Mouse (Mus musculus): Measurements from ENCODE around the gene Sppl2b.
A peak's percentile ranks its signal among the peaks of the same experiment; 100 is the strongest.

The Sppl2b gene

GRCm38 (mm10) chr10:80897861-80898510 lies 42.9 kb downstream of the Sppl2b start:
- no peak for DNase-seq (ENCODE audit: low spot score)

DNA sequence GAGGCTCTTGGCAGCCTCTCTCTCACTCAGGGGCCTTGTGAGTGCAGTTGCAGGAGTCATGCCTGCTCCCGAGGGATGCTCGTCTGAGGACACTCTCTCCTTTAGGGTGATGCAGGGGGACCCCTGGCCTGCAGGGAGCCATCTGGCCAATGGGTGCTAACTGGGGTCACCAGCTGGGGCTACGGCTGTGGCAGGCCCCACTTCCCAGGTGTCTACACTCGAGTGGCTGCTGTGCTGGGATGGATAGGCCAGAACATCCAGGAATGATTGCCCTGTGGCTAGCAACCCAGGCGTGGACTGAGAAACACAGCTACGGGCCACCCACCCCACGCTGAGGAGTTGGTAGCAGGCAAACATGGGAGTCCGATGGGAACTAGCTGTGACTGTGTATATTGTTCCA lies 44.0 kb downstream of the Sppl2b start:
- DNase-seq (ENCODE audit: low spot score), result no peak

- DNase-seq (ENCODE audit: low spot score), result no peak
Observed at GRCm38 (mm10) chr10:80899591-80900317, 44.7 kb downstream of the Sppl2b start.

DNA sequence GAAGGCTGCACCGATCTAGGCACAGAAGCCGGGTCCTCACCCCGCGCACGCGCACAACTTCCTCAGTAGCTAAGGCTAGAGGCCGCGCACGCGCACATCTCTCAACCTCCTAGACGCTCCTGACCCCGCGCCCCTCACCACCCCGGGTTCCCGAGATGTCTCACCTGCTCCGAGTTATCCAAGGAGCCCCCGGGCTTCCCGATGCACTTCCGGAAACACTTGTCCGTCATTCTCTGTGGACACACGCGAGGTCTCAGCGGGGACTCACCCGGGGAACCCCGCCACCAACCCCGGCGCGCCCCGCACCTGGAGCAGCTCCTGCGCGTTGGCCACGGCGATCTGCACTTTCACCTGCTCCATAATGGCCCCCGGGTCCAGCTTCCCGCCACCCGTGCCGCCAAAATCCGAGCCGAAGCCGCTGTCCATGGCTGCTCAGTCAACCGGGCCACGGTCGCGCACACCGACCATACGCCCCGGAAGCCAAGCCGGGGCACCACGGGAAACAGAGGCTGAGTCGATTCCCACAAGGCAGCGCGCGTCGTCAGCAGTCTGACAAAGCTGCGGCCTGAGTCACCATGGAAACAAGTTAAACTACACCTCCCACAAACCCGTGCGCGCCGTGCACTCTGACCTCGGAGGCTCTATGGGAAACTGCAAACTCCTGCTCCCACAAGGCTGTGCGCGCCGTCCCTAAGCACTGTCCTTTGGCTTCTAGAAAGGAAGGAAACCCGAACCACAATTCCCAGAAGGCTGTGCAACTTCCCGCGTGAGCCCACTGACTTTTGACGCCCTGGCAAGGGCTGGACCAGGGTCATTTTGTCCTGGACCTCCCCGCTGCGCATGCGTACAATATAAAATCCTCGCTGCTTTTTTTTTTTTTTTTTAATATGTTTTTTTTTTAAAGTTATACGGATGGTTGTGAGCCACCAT lies 45.5 kb downstream of the Sppl2b start, which contains the start of gene Timm13:
TSS of gene Timm13 (minus strand) at position 652 of the 930 bp plus-strand sequence.
- peak; percentile 88 for DNase-seq (ENCODE audit: low spot score)

DNA sequence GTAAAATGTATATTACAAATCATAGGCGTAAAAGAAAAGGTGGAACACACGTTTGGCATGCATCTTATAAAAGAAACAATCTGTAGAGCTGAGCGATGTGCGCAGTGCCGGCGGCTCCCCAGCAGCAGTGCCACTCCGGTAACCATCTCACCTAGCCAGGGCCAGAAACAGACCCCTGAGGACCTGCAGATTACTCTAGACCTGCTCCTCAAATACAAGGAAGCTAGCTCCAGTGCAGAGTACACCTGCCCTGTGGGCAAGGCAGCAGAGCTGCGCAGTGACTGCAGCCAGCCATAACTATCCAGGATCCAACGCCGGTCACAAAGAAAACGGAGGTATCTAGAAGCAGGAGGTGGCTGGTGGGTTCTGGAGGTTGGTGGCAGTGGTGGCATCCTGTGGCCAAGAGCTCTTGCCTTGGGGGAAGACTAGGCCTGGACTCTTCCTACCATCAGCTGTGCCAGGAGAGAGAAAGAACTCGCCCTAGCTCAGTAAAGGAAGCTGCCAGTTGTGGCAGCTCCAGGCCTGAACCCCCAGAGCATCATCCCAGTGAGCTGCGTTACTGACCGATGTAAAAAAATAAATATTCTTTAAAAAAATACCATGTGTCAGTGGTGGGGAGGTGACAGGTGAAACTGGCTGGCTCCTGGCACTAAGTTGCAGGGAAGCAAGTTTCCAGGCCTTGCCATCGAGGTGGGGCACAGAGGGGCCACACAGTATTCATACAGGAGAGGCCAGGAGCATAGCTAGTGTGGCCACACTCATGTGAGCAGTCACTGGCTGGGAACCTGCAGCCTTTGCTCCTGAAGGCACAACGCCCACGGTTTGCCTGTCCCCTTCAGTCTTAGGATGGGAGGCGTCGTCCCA lies 46.6 kb downstream of the Sppl2b start:
- no peak for DNase-seq (ENCODE audit: low spot score)

GRCm38 (mm10) chr10:80902273-80902940 lies 47.3 kb downstream of the Sppl2b start:
- DNase-seq (ENCODE audit: low spot score), result no peak

- DNase-seq (ENCODE audit: low spot score), result no peak
Observed at GRCm38 (mm10) chr10:80903282-80903681, 48.2 kb downstream of the Sppl2b start.

GRCm38 (mm10) chr10:80904004-80904693 lies 49.1 kb downstream of the Sppl2b start:
- DNase-seq (ENCODE audit: low spot score), result no peak

DNA sequence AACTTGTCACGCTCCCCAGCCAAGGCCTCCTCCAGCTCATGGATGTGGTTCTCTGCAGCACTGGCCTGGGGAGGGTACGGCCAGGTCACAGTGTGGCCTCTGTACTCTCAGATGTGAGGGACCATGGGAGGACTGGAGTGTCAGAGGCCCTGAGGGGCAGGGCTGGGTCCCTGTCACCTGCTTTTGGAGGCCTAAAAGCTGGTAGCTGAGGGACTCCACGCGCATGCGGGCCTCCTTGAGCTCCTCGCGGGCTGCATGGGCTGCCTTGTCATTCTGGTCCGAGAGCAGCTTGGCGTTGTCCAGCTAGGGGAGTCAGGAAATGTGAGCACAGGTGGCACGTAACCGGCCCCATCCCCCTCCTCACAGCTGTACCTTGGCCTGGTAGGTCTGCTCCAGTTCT lies 49.6 kb downstream of the Sppl2b start:
- DNase-seq (ENCODE audit: low spot score), result no peak

DNA sequence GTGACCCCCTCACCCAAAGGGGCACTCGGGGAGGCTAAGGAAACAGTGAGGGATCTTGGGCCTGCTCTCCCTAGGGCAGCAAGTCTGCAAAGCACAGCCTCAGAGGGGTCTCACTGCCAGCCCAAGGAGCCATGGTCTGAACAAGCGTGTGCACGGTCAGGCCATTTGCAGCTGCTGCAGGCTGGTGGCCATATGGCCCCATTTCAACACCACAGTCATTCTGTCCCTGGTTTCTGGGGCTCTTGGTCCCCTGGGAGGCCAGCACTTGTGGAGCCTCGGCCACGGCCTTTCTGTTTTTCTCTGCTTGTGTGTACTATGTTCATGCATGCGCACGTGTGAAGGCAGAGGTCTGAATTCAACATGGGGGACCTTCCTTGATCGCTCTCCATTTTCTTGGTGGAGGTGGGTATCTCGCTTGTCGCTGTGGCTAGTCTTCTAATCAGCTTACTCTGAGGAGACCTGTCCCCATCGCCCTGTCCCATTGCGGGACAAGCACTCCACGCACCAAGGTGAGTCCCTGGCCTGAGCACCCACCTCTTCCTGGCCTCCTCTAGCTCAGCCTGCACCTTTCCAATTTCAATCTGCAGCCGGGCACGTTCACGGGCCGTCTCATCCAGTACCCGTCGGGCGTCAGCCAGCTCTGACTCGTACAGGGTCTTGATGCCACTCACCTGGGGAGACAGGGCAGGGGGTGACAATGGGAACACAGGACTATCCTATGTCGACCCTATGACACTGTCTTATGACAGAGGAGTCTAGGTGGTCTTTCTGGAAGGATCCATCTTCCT lies 54.5 kb downstream of the Sppl2b start:
- no peak for DNase-seq (ENCODE audit: low spot score)

DNA sequence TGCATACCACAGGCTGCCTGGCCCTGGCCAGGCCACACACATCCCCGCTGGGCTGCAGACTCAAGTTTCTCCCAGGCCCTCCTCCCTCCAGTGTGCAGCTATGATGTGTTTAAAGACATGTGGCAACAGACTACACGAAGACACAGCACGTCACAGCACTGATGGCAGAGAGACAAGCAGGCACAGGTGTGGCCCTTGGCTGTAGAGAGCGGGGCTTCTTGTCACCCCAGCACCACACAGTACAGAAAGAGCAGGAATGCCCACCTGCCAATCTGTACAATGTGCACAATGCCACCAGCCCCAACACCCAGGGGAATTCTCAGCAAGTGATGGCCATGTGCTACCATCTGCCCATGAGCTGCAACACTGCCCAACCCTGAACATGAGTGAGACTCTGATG lies 56.3 kb downstream of the Sppl2b start:
- no peak for DNase-seq (ENCODE audit: low spot score)

DNA sequence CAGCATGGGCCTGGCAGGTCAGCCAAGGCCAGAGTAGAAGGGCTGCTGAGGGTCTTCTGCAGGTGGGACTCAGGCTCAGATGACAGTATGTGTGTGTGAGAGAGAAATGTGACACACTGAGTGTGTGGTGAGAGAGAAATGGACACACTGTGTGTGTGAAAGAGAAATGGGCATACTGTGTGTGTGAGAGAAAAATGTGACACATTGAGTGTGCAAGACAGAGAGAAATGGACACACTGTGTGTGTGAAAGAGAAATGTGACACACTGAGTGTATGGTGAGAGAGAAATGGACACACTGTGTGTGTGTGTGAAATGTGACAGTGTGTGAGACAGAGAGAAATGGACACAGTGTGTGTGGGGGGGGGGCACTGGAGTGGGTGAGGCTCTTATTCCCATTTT lies 56.8 kb downstream of the Sppl2b start:
- DNase-seq (ENCODE audit: low spot score), result no peak

GRCm38 (mm10) chr10:80913364-80914011 lies 58.4 kb downstream of the Sppl2b start:
- no peak for DNase-seq (ENCODE audit: low spot score)

- no peak for DNase-seq (ENCODE audit: low spot score)
Observed at GRCm38 (mm10) chr10:80914253-80914656, 59.2 kb downstream of the Sppl2b start.

DNA sequence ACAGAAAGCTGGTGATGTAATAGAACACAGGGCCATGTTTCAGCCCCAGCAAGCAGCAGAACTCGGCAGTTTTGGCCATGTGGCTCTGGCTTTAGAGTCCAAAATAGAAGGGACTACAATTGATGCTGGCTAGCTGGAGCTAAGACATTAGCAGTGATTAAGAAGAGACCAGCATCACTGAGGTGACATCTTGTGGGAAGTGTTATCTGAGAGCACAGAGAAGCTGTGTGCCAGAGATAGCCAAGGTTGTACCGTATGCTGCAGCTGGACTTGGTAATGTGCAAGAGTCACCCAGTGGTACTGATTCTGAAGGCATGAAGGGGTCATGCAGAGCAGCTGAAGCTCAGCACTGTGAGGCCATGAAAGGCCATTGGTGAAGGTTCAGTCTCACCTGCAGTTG lies 60.2 kb downstream of the Sppl2b start:
- no peak for DNase-seq (ENCODE audit: low spot score)

- DNase-seq (ENCODE audit: low spot score), result no peak
Observed at GRCm38 (mm10) chr10:80915736-80916135, 60.7 kb downstream of the Sppl2b start.

- DNase-seq (ENCODE audit: low spot score), result no peak
Observed at GRCm38 (mm10) chr10:80917336-80917778, 62.3 kb downstream of the Sppl2b start.

GRCm38 (mm10) chr10:80917779-80918434 lies 62.8 kb downstream of the Sppl2b start, which contains the start of gene Lmnb2:
Gene Lmnb2 (minus strand): TSS chr10:80918245.
- DNase-seq (ENCODE audit: low spot score), result peak; percentile 65
